Mouse (Mus musculus): ENCODE measurements around the gene Fbxl18. TPM values are rescaled to one million over a fixed set of nuclear protein-coding genes. Genes with fewer than 3 reads are reported as not detected.
"Not testable (repeated sequence)": the region's sequence is repeated elsewhere in the genome, so short reads cannot be mapped to it uniquely, and the experiment has no call there.

Fbxl18 gene
- polyA plus RNA-seq, 1 experiment, result 22.4 TPM

DNA sequence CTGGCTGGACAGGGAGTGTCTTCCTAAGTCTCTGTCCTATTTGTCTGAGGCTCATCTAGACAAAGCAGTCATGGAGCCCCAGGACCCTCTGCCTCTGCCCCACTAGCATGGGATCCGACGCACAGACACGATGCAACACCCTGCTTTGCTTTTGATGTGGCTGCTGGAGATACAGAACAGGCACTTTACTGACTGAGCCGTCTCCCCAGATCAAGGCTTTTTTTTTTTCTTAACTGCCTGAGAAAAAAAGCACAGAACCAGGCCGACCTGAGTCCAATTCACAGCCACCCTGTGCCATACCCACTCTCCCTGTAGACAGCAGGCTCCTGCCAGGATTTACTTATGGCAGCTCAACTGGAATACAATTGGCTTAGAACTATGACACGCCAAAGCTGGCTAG, 3.8 kb downstream of the Fbxl18 start:
- TF ChIP-seq CTCF (IDR thresholded peaks at IDR 0.05; ENCODE audit: extremely low read depth, insufficient read depth, low read length) (no peak), POLR2A (IDR thresholded peaks at IDR 0.05; ENCODE audit: extremely low read depth, insufficient read depth, low read length) (no peak)

DNA sequence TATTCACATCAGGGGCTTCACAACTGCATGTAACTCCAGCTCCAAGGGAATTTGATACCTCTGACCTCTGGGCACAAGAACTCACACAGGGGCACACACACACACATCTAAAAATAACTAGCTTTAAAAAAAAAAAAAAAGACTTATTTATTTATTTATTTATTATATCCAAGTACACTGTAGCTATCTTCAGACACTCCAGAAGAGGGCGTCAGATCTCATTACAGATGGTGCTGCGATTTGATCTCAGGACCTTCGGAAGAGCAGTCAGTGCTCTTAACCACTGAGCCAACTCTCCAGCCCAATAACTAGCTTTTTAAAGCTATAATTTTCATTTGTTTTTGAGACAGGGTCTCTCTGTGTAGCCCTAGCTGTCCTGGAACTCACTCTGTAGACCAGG, 7.7 kb downstream of the Fbxl18 start:
- H3K27ac ChIP-seq (ENCODE audit: insufficient read depth, low read length); H3K4me3 ChIP-seq (ENCODE audit: insufficient read depth, low read length); H3K4me1 ChIP-seq (ENCODE audit: control insufficient read depth, insufficient read depth, low read length): not testable (repeated sequence)

More for the DNA sequence above, 3.8 kb downstream of the Fbxl18 start:
- no peaks in the 10 kb centered on the region for H3K4me1 ChIP-seq (ENCODE audit: control insufficient read depth, insufficient read depth, low read length)
- no peak overlapping the region for H3K27ac ChIP-seq (ENCODE audit: insufficient read depth, low read length)
- no peak overlapping the region for H3K4me3 ChIP-seq (ENCODE audit: insufficient read depth, low read length)

DNA sequence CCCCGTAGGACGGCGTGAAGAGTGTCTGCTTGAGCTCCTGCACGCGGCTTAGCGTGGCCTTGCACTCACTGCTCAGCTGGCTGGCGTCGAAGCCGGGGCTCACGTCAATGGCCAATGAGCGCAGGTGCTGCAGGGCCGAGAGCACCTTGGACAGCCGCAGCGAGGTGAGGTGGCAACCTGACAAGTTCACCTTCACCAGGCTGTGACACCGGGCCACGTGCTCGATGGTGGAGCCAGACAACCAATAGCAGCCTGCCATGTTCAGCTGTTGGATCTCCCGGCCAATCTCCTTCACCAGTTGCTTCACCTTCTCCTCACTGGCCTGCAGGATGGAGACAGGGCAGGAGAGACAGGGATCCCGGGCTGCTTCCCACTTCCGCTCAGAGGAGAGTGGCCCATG, 8.5 kb downstream of the Fbxl18 start:
- H3K27ac ChIP-seq (ENCODE audit: insufficient read depth, low read length), result no peak overlapping the region
- H3K4me1 ChIP-seq (ENCODE audit: control insufficient read depth, insufficient read depth, low read length), result no peaks in the 10 kb centered on the region
- no peak overlapping the region for H3K4me3 ChIP-seq (ENCODE audit: insufficient read depth, low read length)
- TF ChIP-seq CTCF (IDR thresholded peaks at IDR 0.05; ENCODE audit: extremely low read depth, insufficient read depth, low read length) (no peak), POLR2A (IDR thresholded peaks at IDR 0.05; ENCODE audit: extremely low read depth, insufficient read depth, low read length) (no peak)

DNA sequence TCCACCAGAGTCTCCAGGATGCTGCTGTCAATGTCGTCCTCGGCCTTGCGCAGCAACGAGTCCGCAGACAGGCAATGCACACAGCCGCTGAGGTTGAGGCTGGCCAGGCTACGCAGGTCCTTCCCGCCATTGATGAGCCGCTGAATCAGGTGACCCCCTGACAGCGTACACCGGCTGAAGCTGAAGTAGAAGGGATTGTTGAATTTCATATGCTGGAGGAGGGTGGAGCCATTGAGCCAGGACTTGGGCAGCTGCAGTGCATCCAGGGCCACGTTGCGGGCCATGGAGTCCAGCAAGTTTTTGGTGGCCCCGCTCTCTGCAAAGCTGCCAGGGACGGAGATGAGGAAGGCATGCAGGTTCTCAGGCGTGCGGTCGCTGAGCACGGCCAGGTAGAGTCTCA, 9.0 kb downstream of the Fbxl18 start:
- Histone ChIP-seq H3K4me3 (ENCODE audit: insufficient read depth, low read length) (no peak overlapping the region), H3K4me1 (ENCODE audit: control insufficient read depth, insufficient read depth, low read length) (peaks cover 3% of the 10 kb centered on the region; the same call in 1 of the 2 replicates), H3K27ac (ENCODE audit: insufficient read depth, low read length) (no peak overlapping the region)
- TF ChIP-seq POLR2A (IDR thresholded peaks at IDR 0.05; ENCODE audit: extremely low read depth, insufficient read depth, low read length) (no peak), CTCF (IDR thresholded peaks at IDR 0.05; ENCODE audit: extremely low read depth, insufficient read depth, low read length) (no peak)

DNA sequence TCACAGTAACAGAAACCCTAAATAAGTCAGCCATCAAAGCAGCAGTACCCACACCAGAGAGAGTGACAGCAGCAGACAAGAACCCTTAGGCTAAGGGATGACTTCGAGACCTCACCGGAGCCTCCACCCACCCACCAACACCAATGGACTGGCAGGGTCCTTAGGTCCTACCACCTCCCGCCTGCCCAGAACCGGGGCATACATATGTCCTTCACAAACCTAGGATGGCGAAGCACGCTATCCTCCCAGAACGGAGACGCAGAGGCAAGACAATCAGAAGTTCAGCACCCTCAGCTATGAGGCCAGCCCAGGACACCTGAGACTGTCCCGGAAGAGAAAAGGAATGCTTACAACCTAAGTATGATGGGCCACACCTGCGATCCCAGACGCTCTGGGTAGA, 12.8 kb downstream of the Fbxl18 start:
- H3K4me3 ChIP-seq (ENCODE audit: insufficient read depth, low read length), result no peak overlapping the region
- TF ChIP-seq POLR2A (IDR thresholded peaks at IDR 0.05; ENCODE audit: extremely low read depth, insufficient read depth, low read length) (no peak), CTCF (IDR thresholded peaks at IDR 0.05; ENCODE audit: extremely low read depth, insufficient read depth, low read length) (no peak)
- no peak overlapping the region for H3K27ac ChIP-seq (ENCODE audit: insufficient read depth, low read length)
- H3K4me1 ChIP-seq (ENCODE audit: control insufficient read depth, insufficient read depth, low read length), result peaks cover 7% of the 10 kb centered on the region

DNA sequence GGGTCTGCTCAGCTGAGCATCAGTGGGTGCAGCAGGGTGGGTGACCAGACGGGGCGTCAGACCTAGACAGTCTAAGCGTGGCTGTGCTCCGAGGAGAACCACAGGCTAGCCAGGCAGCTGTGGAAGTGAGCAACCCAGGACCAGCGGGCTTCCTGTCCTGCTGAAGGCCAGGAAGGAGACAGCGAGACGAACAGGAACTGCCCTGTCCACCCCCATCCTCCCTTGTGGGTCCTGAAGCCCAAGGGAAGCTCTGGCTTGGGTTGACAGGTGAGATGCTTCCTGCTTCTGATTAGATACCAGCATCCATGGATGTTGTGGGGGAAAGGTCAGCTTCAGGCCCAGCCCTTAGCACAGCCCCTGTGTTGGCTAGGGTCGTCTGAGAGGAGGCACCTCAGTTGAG, 13.3 kb downstream of the Fbxl18 start:
- TF ChIP-seq POLR2A (IDR thresholded peaks at IDR 0.05; ENCODE audit: extremely low read depth, insufficient read depth, low read length), result no peak
- no peak for TF ChIP-seq CTCF (IDR thresholded peaks at IDR 0.05; ENCODE audit: extremely low read depth, insufficient read depth, low read length)
- Histone ChIP-seq H3K4me3 (ENCODE audit: insufficient read depth, low read length) (no peak overlapping the region), H3K27ac (ENCODE audit: insufficient read depth, low read length) (no peak overlapping the region), H3K4me1 (ENCODE audit: control insufficient read depth, insufficient read depth, low read length) (peaks cover 7% of the 10 kb centered on the region)

DNA sequence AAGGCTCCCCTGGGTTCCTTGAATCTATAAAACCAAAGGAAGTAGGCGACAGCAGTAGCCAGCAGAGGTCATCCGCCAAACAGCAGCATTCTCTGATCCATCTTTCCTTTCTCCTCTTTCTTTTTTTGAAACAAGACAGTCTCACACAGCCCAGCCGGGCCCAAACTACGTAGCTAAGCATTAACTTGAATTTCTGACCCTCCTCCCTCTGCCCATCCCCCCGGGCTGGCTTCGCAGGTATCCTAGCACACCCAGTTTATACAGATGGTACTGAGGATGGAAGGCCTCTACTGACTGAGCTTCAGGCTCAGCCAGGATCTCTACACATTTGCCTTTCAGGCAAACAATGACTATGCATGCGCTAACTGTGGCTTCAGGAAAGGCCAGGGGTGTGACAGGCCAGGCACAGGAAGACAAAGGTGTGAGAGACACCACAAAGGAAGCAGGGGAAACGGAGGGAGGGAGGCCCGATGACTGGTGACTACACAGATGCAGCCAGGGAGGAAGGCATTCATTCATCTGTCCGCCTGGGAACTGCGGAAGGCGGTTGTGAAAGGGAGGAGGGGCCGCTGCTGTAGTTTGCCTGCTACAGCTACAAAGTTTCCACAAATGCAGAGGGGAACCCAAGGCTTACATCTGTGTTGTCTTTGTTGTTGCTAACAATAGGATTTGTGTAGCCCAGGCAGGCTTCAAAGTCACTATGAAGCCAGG, 14.3 kb downstream of the Fbxl18 start:
- no peak overlapping the region for H3K4me3 ChIP-seq (ENCODE audit: insufficient read depth, low read length)
- TF ChIP-seq POLR2A (IDR thresholded peaks at IDR 0.05; ENCODE audit: extremely low read depth, insufficient read depth, low read length) (no peak), CTCF (IDR thresholded peaks at IDR 0.05; ENCODE audit: extremely low read depth, insufficient read depth, low read length) (no peak)
- peaks cover 7% of the 10 kb centered on the region for H3K4me1 ChIP-seq (ENCODE audit: control insufficient read depth, insufficient read depth, low read length)
- H3K27ac ChIP-seq (ENCODE audit: insufficient read depth, low read length), result no peak overlapping the region

DNA sequence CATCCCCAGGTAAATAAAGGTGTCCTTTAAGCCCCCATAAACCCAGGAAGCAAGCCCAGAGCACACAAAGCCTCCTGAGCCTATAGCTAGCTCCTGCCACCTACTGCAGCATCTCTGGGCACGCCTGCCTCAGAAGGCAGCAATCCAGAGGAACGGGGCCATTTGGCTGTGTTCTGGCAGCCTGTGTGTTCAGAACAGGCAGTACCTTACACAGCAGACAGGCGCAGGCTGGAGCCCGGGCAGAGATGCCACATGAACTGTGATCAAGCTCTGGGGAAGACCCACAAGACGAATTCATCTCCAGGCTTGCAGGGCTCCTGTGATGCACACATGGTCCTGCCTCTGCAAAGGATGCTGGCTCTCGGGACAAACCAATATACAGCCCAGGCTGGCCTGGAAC, 15.0 kb downstream of the Fbxl18 start:
- Histone ChIP-seq H3K4me3 (ENCODE audit: insufficient read depth, low read length) (no peak overlapping the region), H3K4me1 (ENCODE audit: control insufficient read depth, insufficient read depth, low read length) (peaks cover 7% of the 10 kb centered on the region), H3K27ac (ENCODE audit: insufficient read depth, low read length) (no peak overlapping the region)
- TF ChIP-seq POLR2A (IDR thresholded peaks at IDR 0.05; ENCODE audit: extremely low read depth, insufficient read depth, low read length) (no peak), CTCF (IDR thresholded peaks at IDR 0.05; ENCODE audit: extremely low read depth, insufficient read depth, low read length) (no peak)

DNA sequence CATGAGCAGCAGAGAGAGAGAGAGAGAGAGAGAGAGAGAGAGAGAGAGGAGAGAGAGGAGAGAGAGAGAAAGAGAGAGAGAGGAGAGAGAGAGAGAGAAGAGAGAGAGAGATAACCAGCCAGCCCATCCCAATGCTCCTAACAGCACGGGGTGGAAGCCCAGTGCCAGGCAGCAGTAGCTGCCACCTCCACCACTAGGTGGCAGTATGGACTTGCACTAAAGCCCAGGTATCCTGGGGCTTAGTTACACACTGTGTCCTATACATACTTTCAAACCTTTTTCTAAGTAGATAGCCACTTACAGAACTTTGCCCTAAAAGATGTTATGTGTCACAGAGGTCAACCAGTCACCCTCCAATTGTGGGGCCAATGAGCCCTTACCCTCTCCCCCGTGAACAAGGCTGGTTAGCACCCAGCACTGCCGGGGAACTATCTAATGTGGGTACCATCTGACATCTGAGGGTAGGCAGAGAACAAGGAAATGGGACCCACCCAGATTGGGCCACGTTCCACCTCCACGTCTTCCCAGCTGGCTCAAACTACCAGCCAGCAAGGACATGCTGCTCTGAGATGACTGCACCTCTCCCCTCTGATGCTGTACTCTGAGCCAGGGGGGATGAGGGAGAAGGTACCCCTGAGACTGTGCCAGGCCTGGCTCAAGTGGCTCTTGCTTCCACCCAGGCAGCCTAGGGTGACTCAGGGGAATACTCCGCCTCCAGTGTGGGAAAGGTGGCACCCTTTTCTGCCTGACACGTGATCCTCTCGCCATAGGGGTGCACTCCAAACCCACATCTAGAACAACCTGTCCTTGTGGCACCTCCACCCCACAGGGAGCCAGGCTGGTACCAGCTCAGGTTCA, 15.7 kb downstream of the Fbxl18 start:
- peak; percentile 95 for TF ChIP-seq CTCF (IDR thresholded peaks at IDR 0.05; ENCODE audit: extremely low read depth, insufficient read depth, low read length)
- TF ChIP-seq POLR2A (IDR thresholded peaks at IDR 0.05; ENCODE audit: extremely low read depth, insufficient read depth, low read length), result no peak
- Histone ChIP-seq H3K27ac (ENCODE audit: insufficient read depth, low read length) (no peak overlapping the region), H3K4me1 (ENCODE audit: control insufficient read depth, insufficient read depth, low read length) (peaks cover 7% of the 10 kb centered on the region), H3K4me3 (ENCODE audit: insufficient read depth, low read length) (no peak overlapping the region)

DNA sequence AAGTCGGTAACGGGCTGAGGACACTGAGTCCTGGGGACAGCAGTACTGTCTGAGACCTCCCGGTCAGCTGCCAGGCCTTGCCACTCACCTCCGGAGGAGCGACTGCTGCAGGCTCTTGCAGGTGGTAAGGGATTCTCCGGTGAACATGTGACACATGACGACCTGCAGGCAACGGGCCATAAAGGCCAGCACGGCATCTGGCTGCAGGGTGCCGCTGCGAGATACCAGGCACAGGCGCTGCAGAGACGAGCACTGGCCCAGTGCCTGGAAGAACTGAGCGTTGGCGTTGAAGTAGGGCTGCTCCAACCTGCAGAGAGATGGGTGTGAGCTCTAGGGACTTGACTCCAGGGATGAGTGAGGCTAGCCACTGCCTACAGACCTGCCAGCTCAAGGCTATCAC, 16.7 kb downstream of the Fbxl18 start:
- Histone ChIP-seq H3K27ac (ENCODE audit: insufficient read depth, low read length) (no peak overlapping the region; the same call in 1 of the 2 replicates), H3K4me1 (ENCODE audit: control insufficient read depth, insufficient read depth, low read length) (peaks cover 7% of the 10 kb centered on the region), H3K4me3 (ENCODE audit: insufficient read depth, low read length) (no peak overlapping the region)
- no peak for TF ChIP-seq CTCF (IDR thresholded peaks at IDR 0.05; ENCODE audit: extremely low read depth, insufficient read depth, low read length)
- TF ChIP-seq POLR2A (IDR thresholded peaks at IDR 0.05; ENCODE audit: extremely low read depth, insufficient read depth, low read length), result no peak
